Mouse (Mus musculus): ENCODE results near the gene Evpl.

Gene Evpl

GRCm38 (mm10) chr11:116255090-116255981, 17.5 kb upstream of the Evpl start:
- DNase-seq: no peak

GRCm38 (mm10) chr11:116254627-116255026, 16.8 kb upstream of the Evpl start:
- DNase-seq: no peak

GRCm38 (mm10) chr11:116253076-116253600, 15.3 kb upstream of the Evpl start:
- DNase-seq: no peak

- DNase-seq: no peak
These were observed 13.0 kb upstream of the Evpl start for GRCm38 (mm10) chr11:116250898-116251297.

GRCm38 (mm10) chr11:116247502-116248222, 9.8 kb upstream of the Evpl start:
- no peak for DNase-seq

GRCm38 (mm10) chr11:116245616-116246015, 7.7 kb upstream of the Evpl start:
- no peak for DNase-seq

- no peak for DNase-seq
These were observed 6.7 kb upstream of the Evpl start for GRCm38 (mm10) chr11:116244580-116244979.

GRCm38 (mm10) chr11:116241744-116242235, 3.9 kb upstream of the Evpl start:
- DNase-seq: no peak

- no peak for DNase-seq
These were observed 1.9 kb upstream of the Evpl start for GRCm38 (mm10) chr11:116239797-116240196.

GRCm38 (mm10) chr11:116234901-116235300, 3.0 kb downstream of the Evpl start:
- DNase-seq: no peak

- DNase-seq: no peak
These were observed 5.5 kb downstream of the Evpl start for GRCm38 (mm10) chr11:116232427-116232826.

- no peak for DNase-seq
These were observed 9.2 kb downstream of the Evpl start for GRCm38 (mm10) chr11:116228699-116229098.

- peak; percentile 62 for DNase-seq
These were observed 11.5 kb downstream of the Evpl start for GRCm38 (mm10) chr11:116226414-116226813.

GRCm38 (mm10) chr11:116222740-116223059, 15.2 kb downstream of the Evpl start:
- DNase-seq: no peak

GRCm38 (mm10) chr11:116221931-116222739, 15.7 kb downstream of the Evpl start:
- DNase-seq: no peak

- DNase-seq: no peak
These were observed 18.0 kb downstream of the Evpl start for GRCm38 (mm10) chr11:116219885-116220284.

GRCm38 (mm10) chr11:116218737-116219400, 19.0 kb downstream of the Evpl start:
- DNase-seq: peak; percentile 46

- DNase-seq: no peak
These were observed 19.6 kb downstream of the Evpl start for GRCm38 (mm10) chr11:116218263-116218662.

GRCm38 (mm10) chr11:116216549-116216948, 21.3 kb downstream of the Evpl start:
- DNase-seq: no peak

- no peak for DNase-seq
These were observed 21.9 kb downstream of the Evpl start for GRCm38 (mm10) chr11:116215991-116216390.

GRCm38 (mm10) chr11:116215181-116215580, 22.7 kb downstream of the Evpl start:
- DNase-seq: no peak

GRCm38 (mm10) chr11:116213877-116214510, 23.9 kb downstream of the Evpl start:
- DNase-seq: no peak

Measured in cerebellum, adult 9-11 months (tissue).